Mouse (Mus musculus) liver (tissue): ENCODE results near the gene Tll2.
A peak's percentile ranks its signal among the peaks of the same experiment; 100 is the strongest.

Source experiments
- DNase-seq: peaks from one replicate; pipeline ENCODE4 v3.0.0-alpha.2; 2020; ENCODE audit warnings: mixed read lengths

Tll2 gene

DNA sequence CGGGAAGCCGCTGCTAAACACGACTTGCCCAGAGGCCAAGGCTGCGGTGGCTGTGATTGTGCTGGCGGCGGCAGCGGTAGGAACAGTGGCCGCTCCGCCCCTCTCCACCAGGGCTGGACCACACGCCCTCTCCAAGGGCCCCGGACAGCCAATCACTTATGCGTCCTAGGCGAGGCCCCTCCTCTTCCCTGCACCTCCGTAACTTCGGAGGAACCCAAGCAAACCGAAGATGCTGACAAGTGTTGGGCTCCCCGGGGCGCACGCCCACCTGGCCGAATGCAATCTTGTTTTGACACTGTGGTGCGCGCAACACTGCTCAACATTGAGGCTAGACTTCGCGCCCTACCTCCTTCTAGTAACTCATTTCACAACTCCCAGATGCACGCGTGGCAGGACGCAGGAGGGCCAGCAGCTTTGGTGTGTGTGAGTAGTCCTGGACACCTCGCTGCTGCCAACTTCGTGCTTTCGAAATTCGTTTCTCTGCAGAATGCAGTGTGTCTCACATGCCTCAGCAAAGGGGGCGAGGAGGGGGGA is at the start of gene Tll2:
Tll2 (minus strand) TSS at position 25 of the 534 bp plus-strand sequence.
- peak; percentile 48 for DNase-seq

DNA sequence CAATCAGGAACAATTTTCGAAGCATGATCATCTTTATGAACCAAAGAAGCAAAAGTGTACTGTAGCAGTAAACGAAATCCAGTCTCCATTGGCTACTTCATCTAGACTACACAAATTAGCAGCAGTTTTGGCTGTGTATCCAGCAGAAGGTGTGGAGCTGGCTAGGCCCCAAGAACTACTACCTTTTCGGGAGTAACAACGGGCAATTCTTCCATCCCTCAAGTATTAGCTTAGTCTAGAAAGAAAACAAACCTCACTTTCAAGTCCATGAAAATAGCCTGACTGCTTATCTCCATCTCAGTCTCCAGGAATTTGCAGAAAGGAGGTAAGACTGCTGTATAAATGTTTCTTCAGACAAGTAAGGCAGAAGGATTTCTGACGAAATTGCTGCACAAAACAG is 47.9 kb upstream of the Tll2 start:
- no peak for DNase-seq

DNA sequence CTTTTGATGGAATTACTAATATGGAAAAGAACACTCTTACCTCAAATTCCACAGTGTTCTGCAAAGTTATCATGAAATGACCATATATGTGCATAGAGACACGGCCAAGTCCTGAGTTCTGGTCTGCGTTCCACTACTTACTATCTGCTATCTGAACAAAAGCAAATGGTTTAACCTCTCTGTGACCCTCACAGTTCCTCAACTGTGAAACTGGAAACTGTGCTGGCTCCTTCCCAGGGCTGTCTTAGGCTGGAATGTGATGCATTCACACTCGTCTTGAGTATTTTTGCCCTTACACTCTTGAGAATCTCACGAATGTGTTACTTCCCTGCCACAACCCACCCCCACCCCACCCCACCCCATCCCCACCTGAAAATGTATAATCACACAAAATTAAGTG is 42.3 kb upstream of the Tll2 start:
- DNase-seq = no peak

DNA sequence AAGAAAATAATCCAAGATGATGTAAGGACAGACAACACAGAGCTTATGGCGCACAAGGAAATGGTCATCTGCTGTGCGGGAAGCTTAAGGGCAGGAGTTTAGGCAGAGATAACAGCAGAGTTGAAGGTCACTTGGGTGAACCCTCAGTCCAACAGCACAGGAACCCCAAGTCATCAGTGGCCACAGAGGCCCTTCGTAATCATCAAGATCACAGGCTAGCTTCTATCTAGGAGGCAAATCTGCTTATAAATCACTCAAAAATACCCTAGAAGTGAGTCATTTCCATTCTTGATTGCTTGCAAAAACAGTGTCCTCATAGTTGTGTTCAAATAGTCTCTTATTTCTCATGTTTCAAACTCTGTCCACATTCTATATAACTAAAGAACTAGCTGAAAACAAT is 41.6 kb upstream of the Tll2 start:
- no peak for DNase-seq

DNA sequence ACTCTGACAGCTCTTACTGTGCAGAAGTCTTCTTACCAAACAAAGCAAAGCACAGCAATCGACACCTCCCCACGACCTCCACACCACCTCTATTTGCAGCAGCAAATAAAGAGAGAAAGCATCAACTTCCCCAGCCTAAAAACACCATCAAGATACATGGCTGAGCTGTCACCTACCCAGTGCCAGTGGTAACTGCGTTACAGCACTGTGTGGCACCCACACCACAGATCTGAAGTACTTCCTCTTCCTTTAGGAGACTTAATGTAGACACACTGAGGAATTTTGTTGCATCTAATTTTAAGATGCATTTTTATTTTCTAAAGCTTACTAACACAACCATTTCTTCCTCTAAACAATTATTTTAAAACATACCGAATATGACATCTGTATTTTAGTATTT is 39.6 kb upstream of the Tll2 start:
- DNase-seq = no peak

DNA sequence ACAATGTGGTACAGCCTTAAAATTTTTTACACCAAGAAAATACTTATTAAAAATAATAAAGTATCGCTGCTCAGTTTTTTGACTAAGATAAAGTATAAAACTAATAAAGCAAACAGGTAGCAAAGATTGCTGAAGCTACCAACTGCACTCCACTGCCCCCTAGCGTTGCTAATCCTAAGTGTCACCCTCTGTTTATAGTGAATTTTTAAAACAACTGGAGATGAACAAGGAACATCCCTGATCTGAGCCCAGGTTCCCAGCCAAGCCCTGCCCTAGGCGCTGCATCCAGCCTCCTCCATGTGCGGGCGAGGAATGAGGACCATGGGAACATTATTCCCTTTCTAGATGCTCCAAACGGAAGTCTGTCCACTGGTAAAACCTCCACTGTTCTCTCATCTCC is 37.9 kb upstream of the Tll2 start:
- DNase-seq = peak; percentile 52

DNA sequence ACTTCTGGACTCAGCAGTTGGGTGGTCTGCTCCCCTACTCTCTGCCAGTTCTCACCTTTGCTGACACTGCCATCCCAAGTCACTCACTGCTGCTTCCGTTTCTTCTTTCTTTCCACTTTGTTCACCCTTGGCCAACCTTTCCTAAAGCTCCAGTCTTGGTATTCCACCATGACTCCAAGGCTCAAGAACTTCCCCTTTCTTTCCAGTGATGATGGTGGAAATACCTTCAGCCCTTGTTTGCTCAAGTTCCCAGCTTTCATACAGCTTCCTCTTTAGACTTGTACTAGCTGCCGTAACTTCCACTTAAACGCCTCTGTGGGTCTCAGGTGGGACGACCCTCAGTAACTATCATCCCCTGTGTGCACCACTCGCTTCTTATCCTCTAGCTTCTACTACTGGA is 35.4 kb upstream of the Tll2 start:
- no peak for DNase-seq

DNA sequence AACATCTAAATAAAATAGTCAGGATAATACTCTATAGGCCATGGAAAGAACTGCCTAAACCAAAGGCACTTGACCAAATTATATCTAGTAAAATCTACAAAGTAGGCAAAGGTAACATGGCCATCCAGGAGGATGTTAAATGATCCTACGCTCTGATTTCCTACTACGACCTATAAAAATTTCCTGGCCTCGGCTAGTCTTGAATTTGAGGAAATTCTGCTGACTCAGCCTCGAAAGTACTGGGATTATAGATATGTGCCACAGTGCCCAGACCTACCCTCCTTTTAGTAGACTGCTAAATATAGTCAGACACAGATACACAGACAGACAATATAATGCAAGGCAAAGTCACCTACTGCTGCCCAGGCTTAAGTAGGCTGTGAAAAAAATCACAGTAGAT is 27.1 kb upstream of the Tll2 start:
- DNase-seq = no peak

DNA sequence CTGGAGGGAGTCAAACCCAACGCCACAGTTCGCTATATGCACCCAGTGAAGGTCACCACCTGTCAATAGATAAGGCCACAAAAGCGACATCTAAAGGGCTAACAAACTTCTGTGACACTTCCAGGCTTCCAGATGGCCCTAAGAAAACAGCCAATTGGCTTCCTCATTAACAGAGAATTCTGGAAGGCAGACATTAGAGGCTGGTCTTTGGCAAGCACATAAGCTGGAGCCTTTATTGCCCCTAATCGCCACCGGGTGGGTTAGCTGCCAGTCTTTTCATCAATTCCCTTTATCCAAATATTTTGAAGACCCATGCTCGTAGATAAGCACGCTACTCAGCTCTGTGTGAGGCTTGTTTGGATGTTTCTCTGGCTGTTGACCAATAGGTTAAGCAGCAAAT is 1.7 kb upstream of the Tll2 start:
- no peak for DNase-seq

DNA sequence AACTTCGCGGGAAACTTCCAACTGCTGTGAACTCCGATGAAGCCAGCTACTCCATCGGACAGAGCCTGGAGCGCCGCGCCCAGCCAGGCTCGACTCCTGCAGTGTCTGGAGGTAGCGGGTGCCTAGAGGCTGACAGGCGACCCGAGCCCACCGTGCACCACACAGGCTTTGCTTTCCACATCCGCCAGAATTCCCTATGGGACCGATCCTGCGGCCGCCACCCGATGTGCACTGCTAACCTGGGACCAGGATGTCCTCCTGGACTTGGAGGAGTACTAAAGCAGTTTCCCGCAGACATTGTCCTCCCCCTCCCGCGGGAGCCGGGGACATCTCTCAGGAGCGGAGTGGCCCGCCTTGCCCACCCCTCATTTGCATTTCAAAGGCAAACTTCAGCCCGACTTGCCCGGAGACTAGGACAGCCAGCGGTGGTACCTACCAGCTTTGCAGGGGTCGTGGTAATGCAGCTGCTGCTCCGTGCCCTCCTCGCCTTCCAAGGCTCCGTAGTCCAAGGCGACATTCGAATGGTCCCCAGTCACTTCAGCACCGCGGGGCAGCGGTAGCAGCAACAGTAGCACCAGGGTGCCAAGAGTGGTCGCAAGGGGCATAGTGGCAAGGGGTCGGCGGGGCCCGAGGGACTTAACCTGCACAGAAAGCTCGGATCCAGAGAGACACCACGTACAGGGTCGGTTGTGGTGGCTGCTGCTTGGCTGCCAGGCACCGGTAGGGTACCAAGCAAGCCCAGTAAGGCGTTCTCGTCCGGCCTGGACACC is 409 bp downstream of the Tll2 start:
- DNase-seq = no peak

DNA sequence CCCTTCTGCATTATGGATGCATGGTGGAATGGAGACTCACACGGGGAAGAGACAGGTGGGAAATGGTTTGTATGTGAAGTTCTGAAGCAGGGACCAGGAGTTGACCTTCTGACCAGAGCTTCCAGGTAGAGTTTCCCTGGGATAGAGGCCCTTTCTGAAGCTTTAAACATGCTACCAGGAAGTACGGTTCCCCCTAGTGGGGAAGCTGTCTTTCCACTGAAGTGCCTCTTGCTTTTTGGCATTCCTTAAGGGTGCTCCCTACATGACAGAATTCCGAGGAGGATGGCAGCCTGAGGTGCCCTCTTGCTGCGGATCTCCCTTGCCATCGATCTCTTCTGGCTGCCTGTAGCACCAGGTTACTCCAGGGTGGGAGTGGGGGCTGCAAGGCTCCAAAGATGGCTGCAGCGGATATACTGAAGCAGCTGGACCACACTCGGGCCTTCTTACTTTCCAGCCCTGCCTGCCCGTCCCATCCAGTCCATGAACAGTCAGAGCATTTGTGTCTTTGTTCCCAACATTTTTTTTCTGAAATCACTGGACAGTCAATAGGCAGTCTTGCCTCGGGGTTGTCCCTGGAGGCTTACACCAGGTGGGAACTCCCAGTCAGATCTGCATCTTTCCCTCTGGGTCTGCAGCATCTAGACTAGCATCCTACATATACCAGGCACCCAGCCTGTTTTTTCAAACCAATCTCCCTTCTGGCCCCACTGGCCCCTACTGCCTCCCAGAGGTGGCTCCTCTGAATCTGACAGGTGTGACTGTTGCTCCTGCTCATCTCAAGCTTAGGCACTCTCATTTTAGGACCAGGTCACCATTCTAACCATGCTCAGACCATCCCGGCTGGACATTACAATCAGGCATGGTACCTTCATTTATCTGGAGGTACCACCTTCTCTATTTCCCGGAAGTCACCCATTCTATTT is 2.2 kb downstream of the Tll2 start:
- DNase-seq = no peak

DNA sequence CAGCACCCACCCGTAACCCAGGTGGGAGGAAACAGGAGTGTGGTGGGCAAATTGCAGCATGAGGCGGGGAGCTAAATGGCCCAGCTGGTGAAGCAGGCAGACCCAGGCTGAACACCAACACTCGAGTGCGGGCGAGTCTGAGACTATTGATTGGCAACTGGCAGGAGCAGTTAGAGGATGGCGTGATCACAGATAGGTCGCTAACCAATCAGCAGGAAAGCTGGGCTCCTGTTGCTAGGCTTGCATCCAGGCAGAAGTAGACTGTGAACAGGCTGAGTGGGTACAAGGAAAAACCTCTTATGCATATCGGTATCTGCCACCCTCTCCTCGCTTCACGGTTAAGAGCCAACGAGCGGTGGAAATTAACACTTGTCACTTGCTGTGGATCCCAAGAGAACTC is 9.0 kb downstream of the Tll2 start:
- DNase-seq = no peak

DNA sequence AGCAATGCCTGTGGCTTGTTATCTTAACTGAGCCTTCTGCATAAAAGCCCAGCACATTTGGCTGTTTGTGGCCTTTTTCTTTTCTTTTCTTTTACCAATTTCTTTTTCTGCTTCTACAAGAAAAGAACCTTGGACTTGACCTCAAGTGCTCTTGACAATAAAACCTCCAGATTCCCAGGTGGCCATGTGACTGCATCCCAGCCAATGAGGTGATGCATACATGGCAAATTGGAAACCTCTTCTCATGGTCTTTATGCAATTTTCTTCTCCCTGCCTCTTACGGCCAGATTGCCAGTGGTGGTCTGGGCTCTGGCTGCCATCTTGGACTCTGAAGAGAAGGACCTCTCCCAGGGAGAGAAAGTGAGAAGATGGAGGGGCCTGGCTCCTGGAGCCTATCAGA is 13.3 kb downstream of the Tll2 start:
- DNase-seq = no peak

DNA sequence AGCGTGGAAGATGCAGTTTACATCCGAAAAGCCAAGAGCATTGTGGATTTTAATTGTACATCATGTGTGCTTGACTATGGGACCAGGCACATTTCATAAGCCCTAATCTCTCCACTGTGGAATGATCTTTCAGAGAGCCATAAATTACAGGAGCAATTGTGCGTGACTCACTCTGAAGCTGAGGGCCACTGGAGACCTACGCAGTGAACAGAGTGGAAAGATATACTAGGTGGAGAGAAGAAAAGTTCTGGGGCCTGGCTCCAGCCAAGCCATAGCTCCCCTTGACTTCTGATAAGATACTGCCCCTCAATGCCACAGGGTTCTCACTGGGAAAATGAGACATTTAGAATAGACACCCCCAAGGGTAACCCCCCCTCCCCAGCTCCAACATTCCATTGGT is 13.7 kb downstream of the Tll2 start:
- DNase-seq = no peak

DNA sequence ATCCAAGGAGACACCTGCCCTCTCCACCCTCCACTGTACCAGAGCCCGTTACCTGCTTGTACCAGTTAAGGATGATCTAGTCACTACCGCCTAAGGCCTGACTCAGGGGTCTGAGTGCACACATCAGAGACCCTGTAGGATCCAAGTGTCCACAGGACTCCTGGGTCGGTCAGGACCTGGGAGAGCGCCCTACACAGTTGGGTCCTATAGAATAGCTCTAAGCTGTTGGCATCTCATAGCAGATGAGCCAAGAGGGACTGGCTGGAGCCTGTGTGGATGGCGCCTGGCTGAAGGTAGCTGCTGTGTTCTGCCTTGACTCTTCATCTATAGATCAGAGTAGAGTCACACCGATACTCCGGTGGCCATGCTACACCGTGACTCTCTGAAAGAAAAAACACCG is 14.9 kb downstream of the Tll2 start:
- peak; percentile 18 for DNase-seq

DNA sequence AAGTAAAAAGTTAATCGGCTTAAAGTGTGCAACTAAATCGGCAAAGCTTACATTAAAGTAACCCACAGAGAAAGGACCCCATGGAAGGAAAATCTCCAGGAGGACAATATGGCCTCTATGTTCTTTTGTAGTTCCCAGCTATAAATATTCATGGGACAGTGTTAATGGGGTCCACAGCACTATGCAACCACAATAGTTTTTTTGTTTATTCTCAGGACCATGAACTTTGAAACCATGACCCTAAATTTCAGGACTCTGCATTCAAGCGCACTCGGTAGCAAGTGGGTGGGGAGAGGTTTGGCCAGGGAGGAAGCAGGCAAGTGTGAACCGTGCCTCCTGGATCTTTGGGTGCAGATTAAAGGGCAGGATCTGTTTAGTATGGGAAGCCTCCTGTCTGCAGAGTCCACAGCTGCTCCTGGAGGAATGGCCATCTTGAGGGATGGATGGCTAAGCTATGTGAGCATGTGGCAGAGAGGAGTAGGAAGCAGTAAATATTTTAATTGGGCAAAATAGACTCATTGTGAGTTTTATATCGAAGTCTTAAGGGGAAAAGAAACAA is 15.7 kb downstream of the Tll2 start:
- no peak for DNase-seq

DNA sequence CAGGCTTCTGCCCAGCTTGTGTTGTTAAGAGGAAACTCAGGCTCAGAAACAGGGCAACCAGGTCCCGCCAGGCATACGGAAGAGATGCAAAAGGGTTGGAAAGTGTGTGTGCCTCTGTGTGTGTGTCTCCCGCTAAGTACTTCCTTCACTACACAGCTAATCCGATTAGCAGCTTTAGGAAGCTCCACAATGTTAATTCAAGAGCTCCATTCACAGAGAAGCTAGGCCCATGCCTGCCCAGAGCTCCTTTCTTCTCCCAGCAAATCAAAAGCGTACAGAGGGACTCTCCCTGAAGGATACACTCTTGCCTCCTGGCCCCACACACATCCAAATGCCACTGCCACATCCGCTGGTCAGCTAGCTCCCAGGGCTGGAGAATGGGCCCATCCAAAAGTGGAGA is 29.3 kb downstream of the Tll2 start:
- no peak for DNase-seq

DNA sequence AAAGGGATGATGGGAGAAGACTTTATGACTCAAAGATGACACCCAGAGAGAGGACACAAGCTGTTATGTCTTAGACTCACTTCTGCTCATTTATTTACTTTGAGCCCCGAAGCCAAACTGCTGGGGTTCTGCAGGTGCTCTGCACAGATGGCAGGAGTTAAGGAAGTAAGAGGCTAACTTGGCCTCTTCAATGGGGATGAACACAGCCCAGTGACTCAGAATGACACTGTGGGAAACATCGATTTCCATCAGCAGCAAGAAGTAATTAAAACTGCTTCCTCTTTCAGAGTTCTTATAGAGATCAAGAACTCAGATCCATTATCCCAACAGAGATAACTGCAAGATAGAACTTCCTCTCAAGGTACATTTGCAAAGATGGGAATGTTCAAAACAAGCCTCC is 29.8 kb downstream of the Tll2 start:
- no peak for DNase-seq

DNA sequence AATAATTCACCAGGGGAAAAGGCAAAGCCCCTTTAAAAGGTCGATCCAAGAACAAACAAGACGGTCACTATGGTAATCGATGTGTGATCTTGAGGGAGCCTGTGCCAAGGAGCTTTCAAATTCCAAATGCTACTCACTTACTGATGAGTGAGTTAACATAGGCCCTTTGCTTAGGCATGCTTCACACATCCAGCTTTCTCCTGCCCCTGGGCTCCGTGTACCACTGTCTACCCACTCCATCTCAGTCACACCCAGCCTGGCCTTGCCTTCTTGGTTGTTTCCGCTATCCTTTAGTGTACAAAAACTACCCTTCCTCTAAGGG is 40.8 kb downstream of the Tll2 start:
- DNase-seq = no peak

DNA sequence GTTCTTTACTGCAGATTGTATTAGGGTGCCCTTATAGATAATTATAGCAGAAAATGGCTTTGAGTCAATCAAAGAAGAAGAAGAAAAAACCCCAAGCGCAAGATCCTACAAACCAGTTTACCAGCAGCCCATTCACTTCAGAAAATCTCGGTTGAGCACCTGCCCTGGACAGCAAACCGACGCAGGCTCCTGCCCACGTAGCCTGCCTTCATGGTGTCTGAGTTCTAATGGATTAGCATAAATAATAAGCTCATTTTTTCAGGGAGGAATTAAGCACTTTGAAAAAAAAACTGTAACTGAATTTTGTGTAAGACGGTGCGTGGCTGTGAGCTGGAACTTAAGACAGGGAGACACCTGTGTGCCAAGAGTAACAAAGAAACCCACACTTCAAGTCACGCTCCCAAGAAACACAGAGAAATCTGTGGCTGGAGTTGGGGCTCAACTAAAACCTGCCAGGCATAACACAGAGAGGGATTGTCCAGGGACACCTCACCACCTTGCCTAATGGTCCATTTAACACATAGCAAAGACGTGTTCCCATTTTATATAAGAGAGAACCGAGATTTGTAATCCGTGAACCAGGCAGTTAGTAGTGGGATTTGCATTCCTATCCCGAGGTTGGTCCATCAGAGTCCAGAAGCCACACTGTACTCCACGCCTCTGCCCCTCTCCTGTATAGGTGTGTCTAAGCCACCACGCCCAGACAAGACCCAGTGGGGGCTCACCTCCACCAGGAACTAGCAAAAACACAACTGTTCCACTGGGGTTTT is 41.3 kb downstream of the Tll2 start:
- DNase-seq = no peak

DNA sequence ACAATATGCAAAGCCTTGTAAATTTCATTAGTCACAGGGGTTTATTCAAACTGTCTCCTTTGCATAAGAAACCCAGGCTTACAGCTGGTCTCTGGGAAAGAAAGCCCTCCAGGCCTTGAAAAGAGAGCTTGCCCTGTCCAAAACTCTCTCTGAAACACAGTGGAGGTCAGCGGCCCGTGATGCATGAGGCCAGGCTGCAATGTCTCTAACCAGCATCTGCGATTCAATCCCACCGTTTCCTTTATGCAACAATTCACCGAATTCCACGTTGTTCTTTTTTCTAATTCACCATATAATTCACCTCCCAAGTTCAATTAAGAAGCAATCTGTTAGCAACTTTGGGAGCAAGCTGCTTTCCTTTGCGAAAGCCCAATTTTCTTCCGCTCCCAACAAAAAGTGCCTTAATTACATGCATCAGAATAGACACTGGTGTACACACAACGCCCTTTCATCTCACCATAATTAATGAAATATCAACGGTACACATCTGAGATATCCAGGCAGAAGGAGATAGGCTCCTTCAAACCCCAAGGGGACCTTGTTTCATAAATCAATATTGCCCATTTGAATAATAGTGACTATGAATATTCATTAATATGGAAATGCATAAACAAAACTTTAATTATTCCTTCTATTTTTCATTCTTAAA is 42.1 kb downstream of the Tll2 start:
- no peak for DNase-seq

DNA sequence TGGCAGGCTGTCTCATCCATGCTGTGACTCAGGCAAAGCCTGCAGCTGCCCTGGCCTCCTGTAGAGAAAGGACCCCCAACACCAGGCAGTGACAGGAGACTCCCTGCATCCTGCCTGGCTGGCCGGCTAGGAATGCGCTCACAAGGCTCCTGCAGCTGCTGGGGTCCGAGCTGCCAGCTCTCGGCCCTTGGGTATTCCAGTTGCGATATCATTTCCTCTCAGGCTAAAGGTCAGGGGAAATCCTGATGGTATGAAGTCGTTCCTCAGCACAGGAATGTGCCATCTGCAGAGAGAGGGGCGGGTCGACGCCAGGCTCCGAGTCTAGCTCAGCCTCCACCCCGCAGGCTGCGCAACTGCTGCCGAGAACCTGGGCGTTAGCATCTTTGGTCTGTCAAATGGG is 46.2 kb downstream of the Tll2 start:
- DNase-seq = no peak

DNA sequence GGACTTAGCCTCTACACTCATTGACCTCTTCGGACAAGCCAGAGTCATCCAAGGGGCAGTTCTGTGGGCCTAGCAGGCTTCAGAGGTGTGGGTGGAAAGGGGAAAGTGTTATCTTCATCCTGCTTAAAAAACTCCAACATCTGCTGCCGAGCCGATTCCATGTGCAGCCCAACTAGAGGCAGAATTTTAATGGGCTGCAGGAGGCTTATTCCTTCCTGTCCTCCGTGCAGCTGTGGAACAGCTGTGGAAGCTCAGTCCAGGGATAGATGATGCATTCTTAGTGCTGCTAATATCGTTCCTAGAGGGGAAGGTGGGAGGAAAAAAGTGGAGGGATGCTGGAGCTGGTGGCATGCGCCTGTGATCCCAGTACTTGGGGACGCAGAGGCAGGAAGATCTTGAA is 52.0 kb downstream of the Tll2 start:
- DNase-seq = no peak
